Mouse (Mus musculus) ovary, postnatal 14 days (tissue): ENCODE measurements at regions not wholly inside any gene's neighbourhood (a gene's known extent, or its start where the extent isn't known, plus 50 kb on each side); places are given as distances from the start of the nearest gene placed in this dataset.

ENCODE experiments used
- DNase-seq: peaks from one replicate; pipeline ENCODE4 v3.0.0; 2022; ENCODE audit warnings: low spot score

- DNase-seq: no peak
Measured at GRCm38 (mm10) chr9:116228443-116228842, 53.3 kb upstream of the Tgfbr2 start.

GRCm38 (mm10) chr9:116227738-116228137 lies 52.6 kb upstream of the Tgfbr2 start:
- DNase-seq: no peak
